Mouse (Mus musculus) liver, embryonic 16.5 days (tissue): ENCODE results near the gene Tpbpa. TPM values are rescaled to one million over a fixed set of nuclear protein-coding genes. Genes with fewer than 3 reads are reported as not detected.
"Not testable (repeated sequence)": the region's sequence is repeated elsewhere in the genome, so short reads cannot be mapped to it uniquely, and the experiment has no call there.

Experiments used
- ATAC-seq: fragments of 200-750 bp; cut with Nextera tagmentation; 2 replicates; pipeline ENCODE4 v1.8.0; 2017; ENCODE audit warnings: low read depth, mild to moderate bottlenecking, moderate number of reproducible peaks, moderate library complexity
- H3K27ac ChIP-seq: fragments of 300-500 bp; sonication (generic); 2 replicates; pipeline ENCODE4 v1.5.1; 2014; ENCODE audit warnings: mild to moderate bottlenecking, low read length
- H3K27me3 ChIP-seq: fragments of 300-500 bp; sonication (generic); 2 replicates; pipeline ENCODE4 v1.6.1; 2014; ENCODE audit warnings: low read depth, low read length, mixed read lengths; ENCODE audit not compliant: control insufficient read depth, insufficient read depth
- H3K36me3 ChIP-seq: fragments of 300-500 bp; sonication (generic); 2 replicates; pipeline ENCODE4 v1.6.1; 2014; ENCODE audit warnings: mild to moderate bottlenecking; ENCODE audit not compliant: control insufficient read depth, insufficient read depth
- H3K4me1 ChIP-seq: fragments of 300-500 bp; sonication (generic); 2 replicates; pipeline ENCODE4 v1.6.1; 2014; ENCODE audit warnings: low read depth, low read length, mixed read lengths; ENCODE audit not compliant: control insufficient read depth
- H3K4me2 ChIP-seq: fragments of 300-500 bp; sonication (generic); 2 replicates; pipeline ENCODE4 v1.6.1; 2014; ENCODE audit warnings: low read depth, low read length, mixed read lengths
- H3K4me3 ChIP-seq: fragments of 300-500 bp; sonication (generic); 2 replicates; pipeline ENCODE4 v1.5.1; 2014; ENCODE audit warnings: low read depth, mild to moderate bottlenecking, low read length
- H3K9ac ChIP-seq: fragments of 300-500 bp; sonication (generic); 2 replicates; pipeline ENCODE4 v1.6.1; 2014; ENCODE audit warnings: low read depth, low read length
- H3K9me3 ChIP-seq: fragments of 300-500 bp; sonication (generic); replicated peaks from 2 replicates; pipeline ENCODE4 v1.6.1; 2016; ENCODE audit warnings: low read length; ENCODE audit not compliant: control insufficient read depth
- WGBS: fragments of 180-500 bp; shearing (Covaris S2); extraction: QIAGEN DNeasy Blood & Tissue Kit; methylation state at CpG from one replicate; pipeline ENCODE4 v1.1.7; 2014; ENCODE audit not compliant: insufficient replicate concordance; 5-methylcytosine and 5-hydroxymethylcytosine counted together
- polyA plus RNA-seq: library from polyadenylated mRNA; unstranded; fragments of >200 nt; fragmentation: Nextera tagmentation; extraction: Ambion mirVana; gene quantifications from 2 replicates; pipeline ENCODE4 v1.2.1, GENCODE M21; 2015

Tpbpa gene
- not detected in 2 replicates for polyA plus RNA-seq

DNA sequence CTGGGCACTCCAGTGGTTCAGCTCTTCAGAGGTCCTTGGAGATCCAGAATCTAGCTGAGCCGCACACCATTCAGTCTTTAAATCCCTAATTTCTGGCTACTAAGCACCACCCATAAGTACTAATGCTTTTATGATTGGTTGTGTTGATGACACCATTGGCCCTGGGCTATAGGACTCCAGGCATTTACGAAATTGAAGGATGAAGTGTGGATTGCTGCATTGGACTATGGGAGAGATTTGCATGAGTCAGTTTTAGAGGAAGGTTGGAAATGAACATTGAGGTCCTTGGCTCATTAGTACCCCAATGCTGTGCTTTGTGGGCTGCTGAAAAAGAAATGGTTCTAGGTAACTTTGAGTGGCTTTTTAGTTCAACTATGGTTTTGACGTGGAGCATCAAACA is at the start of gene Tpbpa:
Gene Tpbpa, minus strand, starts transcription at position 101 of the 400 bp plus-strand sequence.
- H3K27me3 ChIP-seq, H3K4me1 ChIP-seq, H3K27ac ChIP-seq, H3K9me3 ChIP-seq, H3K4me2 ChIP-seq, ATAC-seq, H3K4me3 ChIP-seq, H3K9ac ChIP-seq, H3K36me3 ChIP-seq: not testable (repeated sequence)
- WGBS: 50% methylated on average over 3 of the region's 3 CpGs

DNA sequence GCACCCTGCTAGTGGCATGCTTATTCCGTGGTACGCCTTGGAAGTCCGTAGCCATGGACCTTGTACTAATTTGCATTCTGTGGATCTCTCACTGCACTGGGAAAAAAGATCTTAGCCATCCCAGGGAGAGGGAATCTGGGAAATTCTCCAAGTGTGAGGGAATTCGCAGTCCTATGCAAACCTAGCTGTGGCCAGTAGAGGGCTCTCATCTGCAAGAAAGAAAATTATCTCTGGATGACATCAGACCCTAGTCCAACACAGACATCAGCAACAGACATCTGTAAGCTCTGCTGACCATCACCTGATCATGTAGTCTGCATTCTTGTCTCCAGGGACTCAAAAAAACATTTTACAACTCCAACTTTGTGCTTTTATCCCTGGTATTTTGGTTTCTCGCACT is 45.1 kb upstream of the Tpbpa start:
- not testable (repeated sequence) for ATAC-seq, H3K27me3 ChIP-seq, H3K27ac ChIP-seq, H3K36me3 ChIP-seq, H3K4me2 ChIP-seq, H3K9ac ChIP-seq, H3K4me1 ChIP-seq, H3K9me3 ChIP-seq, H3K4me3 ChIP-seq
- 49% methylated on average over 4 of the region's 5 CpGs for WGBS

DNA sequence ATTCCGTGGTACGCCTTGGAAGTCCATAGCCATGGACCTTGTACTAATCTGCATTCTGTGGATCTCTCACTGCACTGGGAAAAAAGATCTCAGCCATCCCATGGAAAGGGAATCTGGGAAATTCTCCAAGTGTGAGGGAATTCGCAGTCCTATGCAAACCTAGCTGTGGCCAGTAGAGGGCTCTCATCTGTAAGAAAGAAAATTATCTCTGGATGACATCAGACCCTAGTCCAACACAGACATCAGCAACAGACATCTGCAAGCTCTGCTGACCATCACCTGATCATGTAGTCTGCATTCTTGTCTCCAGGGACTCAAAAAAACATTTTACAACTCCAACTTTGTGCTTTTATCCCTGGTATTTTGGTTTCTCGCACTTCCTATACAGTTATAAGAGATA is 30.5 kb upstream of the Tpbpa start:
- not testable (repeated sequence) for ATAC-seq, H3K9me3 ChIP-seq, H3K27me3 ChIP-seq, H3K9ac ChIP-seq, H3K4me3 ChIP-seq, H3K36me3 ChIP-seq, H3K4me1 ChIP-seq, H3K4me2 ChIP-seq, H3K27ac ChIP-seq
- 52% methylated on average over 4 of the region's 4 CpGs for WGBS

DNA sequence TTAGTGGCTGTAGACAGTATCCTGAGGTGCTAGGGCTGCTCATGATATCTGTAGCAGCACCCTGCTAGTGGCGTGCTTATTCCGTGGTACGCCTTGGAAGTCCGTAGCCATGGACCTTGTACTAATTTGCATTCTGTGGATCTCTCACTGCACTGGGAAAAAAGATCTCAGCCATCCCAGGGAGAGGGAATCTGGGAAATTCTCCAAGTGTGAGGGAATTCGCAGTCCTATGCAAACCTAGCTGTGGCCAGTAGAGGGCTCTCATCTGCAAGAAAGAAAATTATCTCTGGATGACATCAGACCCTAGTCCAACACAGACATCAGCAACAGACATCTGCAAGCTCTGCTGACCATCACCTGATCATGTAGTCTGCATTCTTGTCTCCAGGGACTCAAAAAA is 22.2 kb upstream of the Tpbpa start:
- not testable (repeated sequence) for ATAC-seq, H3K27me3 ChIP-seq, H3K9me3 ChIP-seq, H3K4me2 ChIP-seq, H3K4me3 ChIP-seq, H3K36me3 ChIP-seq, H3K4me1 ChIP-seq, H3K9ac ChIP-seq, H3K27ac ChIP-seq
- WGBS: 24% methylated on average over 5 of the region's 5 CpGs

DNA sequence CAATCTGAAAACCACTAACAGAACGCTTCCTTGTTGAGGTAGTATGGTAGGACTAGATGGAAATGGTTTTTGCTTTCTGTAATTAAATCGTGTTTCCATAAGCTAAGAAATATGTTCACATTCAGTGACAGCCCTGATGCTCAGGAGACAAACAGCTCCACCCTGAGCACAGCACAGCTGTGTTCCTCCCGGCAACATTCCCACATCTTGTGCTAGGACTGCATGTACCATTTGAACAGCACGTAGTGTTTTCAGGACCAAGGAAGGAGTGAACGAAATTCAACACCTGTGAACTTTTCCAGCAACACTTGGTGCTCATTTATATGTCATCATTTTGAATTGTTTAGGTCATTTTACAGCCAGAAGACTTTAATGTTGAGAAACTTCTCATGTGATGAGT is 19.9 kb upstream of the Tpbpa start:
- H3K27me3 ChIP-seq: no peaks in the 10 kb centered on the region
- no peak overlapping the region for H3K4me3 ChIP-seq
- H3K4me1 ChIP-seq: no peaks in the 10 kb centered on the region
- no peak for ATAC-seq
- no peaks in the 10 kb centered on the region for H3K9me3 ChIP-seq
- no peak overlapping the region for H3K9ac ChIP-seq
- WGBS: 48% methylated on average over 5 of the region's 5 CpGs
- H3K4me2 ChIP-seq: no peak overlapping the region
- H3K36me3 ChIP-seq: no peaks in the 10 kb centered on the region
- no peak overlapping the region for H3K27ac ChIP-seq

DNA sequence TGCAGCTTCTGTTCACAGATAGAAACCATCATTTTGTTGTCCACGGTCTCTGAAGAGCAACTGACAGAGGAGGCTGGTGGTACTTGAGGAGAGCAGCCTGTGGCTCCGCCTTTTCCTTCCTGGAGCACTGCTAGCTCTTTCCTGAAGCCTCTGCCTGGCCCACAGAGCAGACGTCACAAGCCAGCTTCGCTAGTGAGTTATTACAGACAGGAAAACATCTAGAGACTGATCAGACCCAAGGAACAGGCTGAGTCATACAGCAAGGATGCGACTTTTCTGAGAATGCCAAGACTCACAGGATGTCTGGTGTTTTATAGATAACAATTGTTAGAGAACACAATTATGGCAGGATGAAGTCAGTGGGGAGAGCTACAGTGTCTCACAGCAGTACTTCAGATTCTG is 5.3 kb downstream of the Tpbpa start, which contains the start of the genes Gm49391 and Ctla2a:
Gene Gm49391, minus strand, starts transcription at position 72 of the 402 bp plus-strand sequence.
Gene Ctla2a, minus strand, starts transcription at position 126 of the 402 bp plus-strand sequence.
- peak; percentile 82 for ATAC-seq
- Histone ChIP-seq H3K27me3 (no peaks in the 10 kb centered on the region), H3K27ac (no peak within 1 kb of the TSS), H3K4me1 (no peaks in the 10 kb centered on the region), H3K36me3 (no peaks in the 10 kb centered on the region), H3K9me3 (no peaks in the 10 kb centered on the region), H3K9ac (no peak within 1 kb of the TSS), H3K4me2 (no peak within 1 kb of the TSS), H3K4me3 (no peak within 1 kb of the TSS)
- 11% methylated on average over 5 of the region's 5 CpGs for WGBS

DNA sequence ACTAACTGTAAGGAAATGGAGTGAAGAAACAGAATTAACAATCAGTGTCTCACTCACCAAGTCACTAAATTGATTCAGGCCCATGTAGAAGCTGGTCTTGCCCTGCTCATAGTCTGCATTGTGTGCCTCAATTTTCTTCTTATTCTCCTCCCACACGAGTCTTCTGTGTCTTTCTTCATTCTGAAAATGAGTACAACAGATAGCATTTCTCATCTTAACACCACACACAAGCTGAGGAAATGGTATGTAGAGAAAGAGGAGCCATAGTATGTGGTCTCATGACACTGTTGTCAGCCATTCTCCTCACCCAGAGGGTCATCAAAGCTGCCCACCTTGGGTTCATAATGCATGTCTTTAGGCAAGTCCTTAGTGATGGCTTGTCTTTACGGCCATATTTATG is 6.3 kb downstream of the Tpbpa start, which contains the start of gene Gm49393:
Gene Gm49393, minus strand, starts transcription at position 101 of the 400 bp plus-strand sequence.
- H3K4me2 ChIP-seq, H3K4me3 ChIP-seq, H3K27ac ChIP-seq, ATAC-seq, H3K9me3 ChIP-seq, H3K27me3 ChIP-seq, H3K4me1 ChIP-seq, H3K9ac ChIP-seq, H3K36me3 ChIP-seq: not testable (repeated sequence)
- 51% methylated on average over 2 of the region's 2 CpGs for WGBS

DNA sequence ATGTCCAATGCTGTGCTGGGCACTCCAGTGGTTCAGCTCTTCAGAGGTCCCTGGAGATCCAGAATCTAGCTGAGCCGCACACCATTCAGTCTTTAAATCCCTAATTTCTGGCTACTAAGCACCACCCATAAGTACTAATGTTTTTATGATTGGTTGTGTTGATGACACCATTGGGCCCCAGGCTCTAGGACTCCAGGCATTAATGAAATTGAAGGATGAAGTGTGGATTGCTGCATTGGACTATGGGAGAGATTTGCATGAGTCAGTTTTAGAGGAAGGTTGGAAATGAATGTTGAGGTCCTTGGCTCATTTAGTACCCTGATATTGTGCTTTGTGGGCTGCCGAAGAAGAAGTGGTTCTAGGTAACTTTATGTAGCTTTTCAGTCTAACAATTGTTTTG is 37.0 kb downstream of the Tpbpa start, which contains the start of gene Tpbpb:
Gene Tpbpb, minus strand, starts transcription at position 101 of the 400 bp plus-strand sequence.
- not testable (repeated sequence) for H3K4me1 ChIP-seq, H3K27ac ChIP-seq, H3K9ac ChIP-seq, H3K4me2 ChIP-seq, H3K4me3 ChIP-seq, H3K9me3 ChIP-seq, H3K27me3 ChIP-seq, H3K36me3 ChIP-seq, ATAC-seq
- 65% methylated on average over 2 of the region's 2 CpGs for WGBS

DNA sequence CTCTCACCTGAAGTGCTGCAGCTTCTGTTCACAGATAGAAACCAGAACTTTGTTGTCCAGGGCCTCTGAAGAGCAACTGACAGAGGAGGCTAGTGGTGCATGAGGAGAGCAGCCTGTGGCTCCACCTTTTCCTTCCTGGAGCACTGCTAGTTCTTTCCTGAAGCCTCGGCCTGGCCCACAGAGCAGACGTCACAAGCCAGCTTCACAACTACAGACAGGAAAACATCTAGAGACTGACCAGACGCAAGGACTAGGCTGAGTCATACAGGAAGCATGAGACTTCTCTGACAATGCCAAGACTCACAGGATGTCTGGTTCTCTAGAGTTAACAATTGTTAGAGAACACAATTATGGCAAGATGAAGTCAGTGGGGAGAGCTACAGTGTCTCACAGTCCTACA is 44.5 kb downstream of the Tpbpa start, which contains the start of gene Ctla2b:
Gene Ctla2b, minus strand, starts transcription at position 120 of the 400 bp plus-strand sequence.
- no peak within 1 kb of the TSS for H3K4me2 ChIP-seq
- no peaks in the 10 kb centered on the region for H3K27me3 ChIP-seq
- no peaks in the 10 kb centered on the region for H3K36me3 ChIP-seq
- H3K9me3 ChIP-seq: no peaks in the 10 kb centered on the region
- H3K4me1 ChIP-seq: no peaks in the 10 kb centered on the region
- H3K4me3 ChIP-seq: no peak within 1 kb of the TSS
- no peak within 1 kb of the TSS for H3K27ac ChIP-seq
- no peak within 1 kb of the TSS for H3K9ac ChIP-seq
- 23% methylated on average over 3 of the region's 3 CpGs for WGBS
- peak; percentile 85 for ATAC-seq
